Mouse (Mus musculus) forebrain, embryonic 16.5 days (tissue): ENCODE data around the gene Tsen2. TPM values are rescaled to one million over a fixed set of nuclear protein-coding genes. Genes with fewer than 3 reads are reported as not detected.

Experiments
- ATAC-seq: fragments of 200-750 bp; cut with Nextera tagmentation; 2 replicates; pipeline ENCODE4 v1.8.0; 2017; ENCODE audit warnings: mild to moderate bottlenecking, moderate library complexity
- H3K27ac ChIP-seq: fragments of 300-500 bp; sonication (generic); 2 replicates; pipeline ENCODE4 v1.5.1; 2014; ENCODE audit warnings: low read length, control low read depth
- H3K27me3 ChIP-seq: fragments of 300-500 bp; sonication (generic); replicated peaks from 2 replicates; pipeline ENCODE4 v1.6.1; 2014; ENCODE audit warnings: low read length; ENCODE audit not compliant: control insufficient read depth, insufficient read depth
- H3K36me3 ChIP-seq: fragments of 300-500 bp; sonication (generic); 2 replicates; pipeline ENCODE4 v1.6.1; 2014; ENCODE audit not compliant: control insufficient read depth, insufficient read depth
- H3K4me1 ChIP-seq: fragments of 300-500 bp; sonication (generic); replicated peaks from 2 replicates; pipeline ENCODE4 v1.6.1; 2014; ENCODE audit warnings: low read length; ENCODE audit not compliant: control insufficient read depth, insufficient read depth
- H3K4me2 ChIP-seq: fragments of 300-500 bp; sonication (generic); 2 replicates; pipeline ENCODE4 v1.6.1; 2014; ENCODE audit warnings: mild to moderate bottlenecking, low read length, control low read depth
- H3K4me3 ChIP-seq: fragments of 300-500 bp; sonication (generic); replicated peaks from 2 replicates; pipeline ENCODE4 v1.5.1; 2014; ENCODE audit warnings: mild to moderate bottlenecking, low read length, control low read depth
- H3K9ac ChIP-seq: fragments of 300-500 bp; sonication (generic); replicated peaks from 2 replicates; pipeline ENCODE4 v1.6.1; 2014; ENCODE audit warnings: low read depth, low read length, control low read depth
- H3K9me3 ChIP-seq: fragments of 300-500 bp; sonication (generic); 2 replicates; pipeline ENCODE4 v1.6.1; 2016; ENCODE audit warnings: low read length; ENCODE audit not compliant: control insufficient read depth
- WGBS: fragments of 180-500 bp; shearing (Covaris S2); extraction: QIAGEN DNeasy Blood & Tissue Kit; methylation state at CpG from one replicate; pipeline ENCODE4 v1.1.7; 2014; 5-methylcytosine and 5-hydroxymethylcytosine counted together
- polyA plus RNA-seq: library from polyadenylated mRNA; unstranded; fragments of >200 nt; fragmentation: Nextera tagmentation; extraction: Ambion mirVana; gene quantifications from 2 replicates; pipeline ENCODE4 v1.2.1, GENCODE M21; 2015

Gene Tsen2
- polyA plus RNA-seq, 1 experiment from 2014 or later: 42.8 TPM

DNA sequence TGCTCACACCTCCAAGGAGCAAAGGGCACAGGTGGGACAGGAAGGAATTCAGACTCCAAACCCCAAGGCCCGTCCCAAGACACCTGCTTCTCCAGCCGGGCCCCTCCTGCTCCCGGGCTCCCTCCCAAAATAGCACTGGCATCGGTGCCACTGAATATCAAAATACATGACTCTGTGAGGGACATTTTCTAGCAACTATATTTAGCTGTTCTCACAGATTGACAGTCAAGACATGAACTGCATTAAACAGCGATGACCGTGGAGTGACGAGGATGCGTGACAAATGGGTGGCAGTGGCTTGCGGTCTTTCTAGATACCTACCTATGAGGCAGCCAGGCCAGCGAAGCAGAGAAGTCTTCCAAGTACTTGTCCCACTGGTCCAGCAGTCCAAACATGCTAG is 41.9 kb downstream of the Tsen2 start:
- WGBS: 85% methylated on average over 10 of the region's 10 CpGs
- no peak overlapping the region for H3K27ac ChIP-seq
- no peak overlapping the region for H3K9ac ChIP-seq
- H3K9me3 ChIP-seq: no peaks in the 10 kb centered on the region
- no peak overlapping the region for H3K4me2 ChIP-seq
- H3K4me1 ChIP-seq: no peaks in the 10 kb centered on the region
- no peaks in the 10 kb centered on the region for H3K27me3 ChIP-seq
- no peak overlapping the region for H3K4me3 ChIP-seq
- peaks cover under 1% of the 10 kb centered on the region; the same call in 1 of the 2 replicates for H3K36me3 ChIP-seq
- no peak for ATAC-seq

DNA sequence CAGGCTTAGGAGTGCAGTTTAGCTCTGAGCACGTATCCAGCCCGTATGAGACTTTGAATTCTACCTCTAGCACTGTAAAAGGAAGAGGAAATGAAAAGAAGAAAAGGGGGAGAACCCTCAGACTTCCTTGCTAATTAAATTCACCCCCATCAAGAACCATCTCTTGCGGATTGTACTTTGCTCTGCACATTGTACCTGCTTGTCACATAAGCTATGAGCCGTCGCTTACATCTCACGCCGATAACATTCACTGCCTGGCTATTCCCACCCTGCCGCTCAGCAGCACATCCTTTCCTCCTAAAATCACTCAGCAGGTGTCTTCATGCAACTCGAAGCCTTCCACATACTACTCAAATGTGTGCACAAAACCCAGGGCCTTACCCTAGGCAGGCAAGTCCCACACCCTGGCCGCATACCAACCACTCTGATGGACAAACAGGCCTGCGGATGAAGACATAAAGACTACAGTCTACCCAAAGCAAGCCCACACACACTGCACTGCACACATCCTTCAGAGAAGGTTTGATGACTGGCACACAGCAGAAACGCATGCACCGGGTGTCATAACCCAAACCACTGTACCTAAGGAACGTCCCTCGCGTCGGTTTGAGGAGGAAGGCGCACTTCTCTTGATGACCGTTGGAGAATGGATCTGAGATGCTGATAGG is 47.4 kb downstream of the Tsen2 start:
- Histone ChIP-seq H3K4me3 (no peak overlapping the region), H3K36me3 (no peaks in the 10 kb centered on the region), H3K4me2 (no peak overlapping the region), H3K4me1 (no peaks in the 10 kb centered on the region), H3K27ac (no peak overlapping the region), H3K9ac (no peak overlapping the region), H3K27me3 (no peaks in the 10 kb centered on the region), H3K9me3 (no peaks in the 10 kb centered on the region)
- 88% methylated on average over 19 of the region's 19 CpGs for WGBS
- ATAC-seq: no peak

DNA sequence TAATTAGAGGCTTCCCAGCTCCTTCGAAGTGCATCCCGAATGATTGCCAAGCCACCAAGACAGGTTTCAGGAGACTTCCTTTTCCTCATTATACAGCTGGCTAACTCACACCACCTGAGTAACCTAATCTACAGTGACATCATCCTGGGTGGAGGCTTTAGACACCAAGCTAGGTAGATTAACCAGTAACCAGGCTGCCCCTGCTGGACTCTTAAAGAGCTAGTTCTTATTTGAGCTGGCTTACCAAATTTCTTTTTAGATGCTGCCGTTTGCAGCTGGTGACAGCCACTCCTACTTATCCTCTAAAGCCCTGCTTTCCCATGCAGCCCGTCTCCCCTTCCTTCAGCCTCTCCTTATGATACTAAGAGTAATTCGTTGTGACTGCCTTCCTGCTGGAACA is 48.0 kb downstream of the Tsen2 start, which contains the start of gene Mkrn2os:
Mkrn2os (minus strand) TSS at position 119 of the 400 bp plus-strand sequence.
- Histone ChIP-seq H3K9me3 (no peaks in the 10 kb centered on the region), H3K4me2 (no peak within 1 kb of the TSS), H3K4me3 (no peak within 1 kb of the TSS), H3K27me3 (no peaks in the 10 kb centered on the region), H3K4me1 (no peaks in the 10 kb centered on the region), H3K36me3 (no peaks in the 10 kb centered on the region), H3K9ac (no peak within 1 kb of the TSS), H3K27ac (no peak within 1 kb of the TSS)
- ATAC-seq: no peak
- 72% methylated on average over 5 of the region's 5 CpGs for WGBS

DNA sequence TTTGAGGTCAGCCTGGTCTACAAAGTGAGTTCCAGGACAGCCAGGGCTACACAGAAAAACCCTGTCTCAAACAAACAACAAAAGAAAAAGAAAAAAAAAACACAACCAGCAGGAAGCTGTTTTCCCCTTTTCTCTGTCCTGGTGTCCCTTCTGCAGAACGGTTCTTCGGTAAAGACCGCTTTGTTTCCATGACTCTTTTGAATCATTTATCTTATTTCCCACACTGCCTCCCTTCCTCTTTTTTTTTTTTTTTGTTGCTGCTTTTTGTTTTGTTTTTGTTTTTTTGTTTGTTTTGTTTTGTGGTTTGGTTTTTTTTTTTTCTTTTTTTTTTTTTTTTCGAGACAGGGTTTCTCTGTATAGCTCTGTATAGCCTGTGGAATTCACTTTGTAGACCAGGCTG is 48.8 kb downstream of the Tsen2 start:
- Histone ChIP-seq H3K4me2 (no peak overlapping the region), H3K9ac (no peak overlapping the region), H3K4me3 (no peak overlapping the region), H3K27me3 (no peaks in the 10 kb centered on the region), H3K9me3 (no peaks in the 10 kb centered on the region), H3K4me1 (no peaks in the 10 kb centered on the region), H3K36me3 (no peaks in the 10 kb centered on the region), H3K27ac (no peak overlapping the region)
- WGBS: 77% methylated on average over 4 of the region's 4 CpGs
- no peak for ATAC-seq

DNA sequence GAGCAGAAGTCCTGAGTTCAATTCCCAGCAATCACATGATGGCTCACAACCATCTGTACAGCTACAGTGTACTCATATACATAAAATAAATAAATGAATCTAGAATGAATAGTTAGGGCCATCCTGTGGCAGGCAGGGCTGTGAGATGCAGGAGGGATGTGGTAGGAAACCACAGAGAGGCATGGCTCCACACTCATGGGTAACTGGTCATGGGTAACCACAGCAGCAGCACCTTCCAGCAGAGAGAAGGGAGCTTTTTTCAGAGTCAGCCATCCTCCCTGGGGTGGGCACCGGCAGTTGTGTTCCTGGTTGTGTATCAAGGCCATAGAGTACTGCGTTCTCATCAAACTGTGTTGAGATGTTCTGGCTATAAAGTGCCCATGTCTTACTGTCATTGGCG is 50.0 kb downstream of the Tsen2 start:
- no peak overlapping the region for H3K4me2 ChIP-seq
- no peaks in the 10 kb centered on the region for H3K27me3 ChIP-seq
- WGBS: 83% methylated on average over 3 of the region's 3 CpGs
- H3K9ac ChIP-seq: no peak overlapping the region
- no peaks in the 10 kb centered on the region for H3K36me3 ChIP-seq
- ATAC-seq: no peak
- H3K4me3 ChIP-seq: no peak overlapping the region
- no peak overlapping the region for H3K27ac ChIP-seq
- no peaks in the 10 kb centered on the region for H3K9me3 ChIP-seq
- no peaks in the 10 kb centered on the region for H3K4me1 ChIP-seq

DNA sequence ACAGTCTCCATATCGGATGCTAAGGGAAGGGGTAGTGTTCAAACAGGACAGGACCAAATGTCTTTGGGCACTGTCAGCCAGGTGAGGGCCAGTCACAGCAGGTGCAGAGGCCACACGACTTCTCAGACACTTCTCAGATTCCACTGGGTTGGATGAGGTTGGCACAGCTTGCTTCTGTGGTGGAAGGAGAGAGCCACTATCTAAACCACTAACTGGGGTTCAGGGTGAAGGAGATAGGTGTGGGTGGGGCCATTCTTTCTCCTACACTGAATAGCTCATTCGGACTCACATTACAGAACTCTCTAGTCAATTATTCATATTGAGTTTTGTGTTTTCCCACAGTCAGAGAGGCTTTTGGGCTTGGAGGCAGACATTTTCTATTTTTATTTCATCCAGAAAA is 51.2 kb downstream of the Tsen2 start:
- Histone ChIP-seq H3K4me3 (no peak overlapping the region), H3K9me3 (no peaks in the 10 kb centered on the region), H3K27ac (no peak overlapping the region), H3K36me3 (no peaks in the 10 kb centered on the region), H3K4me1 (no peaks in the 10 kb centered on the region), H3K9ac (no peak overlapping the region), H3K27me3 (no peaks in the 10 kb centered on the region), H3K4me2 (no peak overlapping the region)
- whole genome bisulfite sequencing: 70% methylated on average over 3 of the region's 3 CpGs
- no peak for ATAC-seq

DNA sequence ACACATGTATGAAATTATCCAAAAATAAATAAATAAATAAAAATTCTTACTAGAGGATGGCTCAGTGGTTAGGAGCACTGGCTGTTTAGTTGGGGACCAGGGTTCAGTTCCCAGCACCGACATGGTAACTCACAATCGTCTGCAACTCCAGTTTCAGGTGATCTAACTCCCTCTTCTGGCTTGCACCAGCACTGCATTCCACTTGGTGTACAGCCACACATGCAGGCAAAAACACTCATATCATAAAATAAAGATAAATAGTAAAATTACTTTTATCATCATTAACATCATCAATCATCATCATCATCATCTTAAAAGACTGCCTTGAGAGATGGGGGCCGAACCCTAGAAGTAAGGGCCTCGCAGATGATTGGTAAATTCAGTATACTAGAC is 56.9 kb downstream of the Tsen2 start:
- peaks cover 8% of the 10 kb centered on the region for H3K4me1 ChIP-seq
- 0 out of 2 replicates have a peak overlapping the region, but pooled peaks have one; percentile 17 for H3K9ac ChIP-seq
- H3K27me3 ChIP-seq: no peaks in the 10 kb centered on the region
- H3K27ac ChIP-seq: no peak overlapping the region
- H3K4me2 ChIP-seq: peak overlapping the region; percentile 43
- H3K9me3 ChIP-seq: no peaks in the 10 kb centered on the region
- ATAC-seq: no peak; the same call in 1 of the 2 replicates
- WGBS: 65% methylated on average over 4 of the region's 4 CpGs
- no peaks in the 10 kb centered on the region for H3K36me3 ChIP-seq
- H3K4me3 ChIP-seq: peak overlapping the region; percentile 76

DNA sequence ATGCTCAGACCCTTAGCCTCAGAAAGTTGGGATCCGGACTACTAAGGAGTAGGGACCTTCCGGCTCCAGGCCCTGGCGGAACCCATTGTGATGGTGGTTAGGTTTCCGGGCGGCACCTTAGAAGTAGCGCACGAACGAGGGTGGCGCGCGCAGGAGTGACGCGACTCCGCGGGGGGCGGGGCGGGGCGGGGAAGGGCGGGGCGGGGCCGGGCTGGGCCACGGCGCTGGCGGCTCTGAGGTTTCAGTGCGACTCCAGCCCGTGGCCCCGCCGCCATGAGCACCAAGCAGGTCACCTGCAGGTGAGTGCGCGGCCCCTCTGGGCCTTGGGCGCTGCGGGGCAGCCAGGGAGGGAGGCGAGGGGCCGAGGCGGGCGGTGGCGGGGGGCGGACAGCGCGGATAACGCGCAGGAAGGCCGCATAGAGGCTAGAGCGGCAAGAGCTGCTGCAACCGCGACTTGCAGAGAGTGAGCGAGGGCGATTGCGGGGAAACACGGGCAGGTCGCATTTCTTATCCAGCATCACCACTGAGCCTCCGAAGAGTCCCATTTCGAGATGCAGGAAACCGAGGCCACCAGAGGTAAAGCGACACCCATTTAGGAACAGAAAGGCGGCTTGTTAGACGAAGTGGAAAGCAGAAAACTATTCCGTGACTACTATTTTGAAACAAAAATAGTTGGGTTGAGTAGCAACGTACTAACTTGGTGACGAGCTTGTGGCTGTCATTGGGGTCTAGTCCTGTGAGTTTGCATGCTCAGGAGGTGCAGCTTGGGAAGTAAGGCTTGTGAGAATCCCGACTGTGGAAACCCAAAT is 57.5 kb downstream of the Tsen2 start, which contains the start of gene Mkrn2:
Mkrn2 (plus strand) TSS at position 188 of the 809 bp plus-strand sequence.
- Histone ChIP-seq H3K27ac (peak within 1 kb of the TSS; percentile 76), H3K4me2 (peak within 1 kb of the TSS; percentile 69), H3K4me1 (peaks cover 8% of the 10 kb centered on the region), H3K9me3 (no peaks in the 10 kb centered on the region), H3K27me3 (no peaks in the 10 kb centered on the region), H3K9ac (peak within 1 kb of the TSS; percentile 75), H3K36me3 (no peaks in the 10 kb centered on the region), H3K4me3 (peak within 1 kb of the TSS; percentile 76)
- under 1% methylated on average over 58 of the region's 61 CpGs for WGBS
- peak; percentile 95 for ATAC-seq

DNA sequence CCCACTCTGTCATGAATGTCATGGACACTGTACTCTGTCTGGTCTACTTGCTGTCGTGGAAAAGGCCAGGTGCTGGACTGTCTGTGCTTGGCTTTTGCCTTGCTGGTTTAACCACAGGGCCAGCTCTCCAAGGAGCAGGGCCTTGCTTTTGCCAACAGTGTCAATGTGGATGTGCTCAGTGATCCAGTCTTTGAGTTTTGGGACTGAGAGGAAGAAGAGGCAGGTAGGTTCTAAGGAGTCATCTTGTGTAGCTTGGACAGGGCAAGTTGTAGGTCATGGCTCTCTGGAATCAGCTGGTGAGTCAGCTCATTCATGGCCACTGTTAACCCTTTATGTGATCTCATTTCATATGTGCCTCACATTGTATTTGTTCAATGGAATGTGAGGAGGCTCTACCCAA is 62.0 kb downstream of the Tsen2 start:
- H3K36me3 ChIP-seq: peaks cover 3% of the 10 kb centered on the region; the same call in 1 of the 2 replicates
- no peak for ATAC-seq
- no peak overlapping the region for H3K27ac ChIP-seq
- H3K4me3 ChIP-seq: no peak overlapping the region
- no peaks in the 10 kb centered on the region for H3K27me3 ChIP-seq
- WGBS: 75% methylated on average over 1 of the region's 1 CpGs
- no peak overlapping the region for H3K9ac ChIP-seq
- no peaks in the 10 kb centered on the region for H3K9me3 ChIP-seq
- no peak overlapping the region for H3K4me2 ChIP-seq
- peaks cover 8% of the 10 kb centered on the region for H3K4me1 ChIP-seq
